Mouse (Mus musculus) MEL (cell line): Measurements from ENCODE around the gene Thap4. TPM values are rescaled to one million over a fixed set of nuclear protein-coding genes. Genes with fewer than 3 reads are reported as not detected.

Experiments used
- DNase-seq: peaks from one replicate; pipeline ENCODE4 v3.0.0; 2011; ENCODE audit warnings: low read depth, low spot score
- H3K27ac ChIP-seq: 2 replicates; pipeline ENCODE4 v1.5.1; 2012; ENCODE audit warnings: low read depth, mild to moderate bottlenecking, control low read depth, low read length, moderate library complexity; ENCODE audit not compliant: control insufficient read depth
- H3K27me3 ChIP-seq, 2 experiments: fragments of 150-350 bp in 1 of 2; sonication (generic) in 1 of 2; 2 replicates each; pipeline ENCODE4 v1.6.1; 2012; ENCODE audit warnings: low read length in 2 of 2, mild to moderate bottlenecking in 2 of 2, improper control_type of control experiment in 1 of 2, moderate library complexity in 1 of 2; ENCODE audit not compliant: insufficient read depth in 2 of 2, control insufficient read depth in 1 of 2
- H3K36me3 ChIP-seq, 2 experiments: 2 replicates each; pipeline ENCODE4 v1.6.1; 2012 to 2014; ENCODE audit warnings: low read length in 2 of 2, improper control_type of control experiment in 1 of 2, inconsistent platforms in 1 of 2, mild to moderate bottlenecking in 1 of 2; ENCODE audit not compliant: insufficient read depth in 2 of 2, control insufficient read depth in 1 of 2
- H3K4me1 ChIP-seq, 2 experiments: fragments of 150-350 bp in 1 of 2; sonication (generic) in 1 of 2; 2 replicates each; pipeline ENCODE4 v1.6.1; 2012; ENCODE audit warnings: low read length in 2 of 2, improper control_type of control experiment in 1 of 2, mild to moderate bottlenecking in 1 of 2; ENCODE audit not compliant: insufficient read depth in 2 of 2, control insufficient read depth in 1 of 2
- H3K4me3 ChIP-seq, 2 experiments: fragments of 150-350 bp in 1 of 2; sonication (generic) in 1 of 2; 2 replicates each; pipeline ENCODE4 v1.5.1; 2012; ENCODE audit warnings: low read depth in 2 of 2, low read length in 2 of 2, mild to moderate bottlenecking in 2 of 2, moderate library complexity in 2 of 2, control low read depth in 1 of 2, improper control_type of control experiment in 1 of 2; ENCODE audit not compliant: control insufficient read depth in 1 of 2, insufficient read depth in 1 of 2
- H3K79me2 ChIP-seq: 2 replicates; pipeline ENCODE4 v1.6.1; 2012; ENCODE audit warnings: mild to moderate bottlenecking, low read length, moderate library complexity; ENCODE audit not compliant: control insufficient read depth, poor library complexity, insufficient read depth
- H3K9ac ChIP-seq: 2 replicates; pipeline ENCODE4 v1.6.1; 2012; ENCODE audit warnings: low read depth, mild to moderate bottlenecking, control low read depth, low read length, moderate library complexity; ENCODE audit not compliant: control insufficient read depth, poor library complexity, severe bottlenecking
- H3K9me3 ChIP-seq: fragments of 150-350 bp; sonication (generic); replicated peaks from 2 replicates; pipeline ENCODE4 v1.6.1; 2012; ENCODE audit warnings: mild to moderate bottlenecking, low read length, improper control_type of control experiment, moderate library complexity; ENCODE audit not compliant: insufficient read depth
- BHLHE40 ChIP-seq: IDR thresholded peaks from 2 replicates; pipeline ENCODE4 v1.6.1; 2012; ENCODE audit warnings: low read depth, mild to moderate bottlenecking, inconsistent platforms, low read length, improper control_type of control experiment, borderline replicate concordance
- CHD1 ChIP-seq: IDR thresholded peaks from 2 replicates; pipeline ENCODE4 v1.6.1; 2012; ENCODE audit warnings: low read depth, mild to moderate bottlenecking, inconsistent platforms, low read length, improper control_type of control experiment
- CTCF ChIP-seq, 3 experiments: IDR thresholded peaks in 2 of 3; conservative IDR thresholded peaks in 1 of 3; 2 replicates each; pipeline ENCODE4 v1.5.1; 2011 to 2012; ENCODE audit warnings: low read length in 3 of 3, low read depth in 2 of 3, mild to moderate bottlenecking in 2 of 3, improper control_type of control experiment in 1 of 3, inconsistent platforms in 1 of 3, mixed read lengths in 1 of 3, moderate library complexity in 1 of 3; ENCODE audit not compliant: control insufficient read depth in 1 of 3, insufficient read depth in 1 of 3, poor library complexity in 1 of 3, severe bottlenecking in 1 of 3
- ELF1 ChIP-seq: IDR thresholded peaks from 2 replicates; pipeline ENCODE4 v1.6.1; 2014; ENCODE audit warnings: low read depth, mild to moderate bottlenecking, inconsistent platforms, low read length, improper control_type of control experiment, moderate library complexity
- EP300 ChIP-seq, 2 experiments: IDR thresholded peaks; 2 replicates each; pipeline ENCODE4 v1.6.1; 2011; ENCODE audit warnings: improper control_type of control experiment in 2 of 2, low read length in 2 of 2, low read depth in 1 of 2, mild to moderate bottlenecking in 1 of 2
- GABPA ChIP-seq: IDR thresholded peaks from 2 replicates; pipeline ENCODE4 v1.6.1; 2012; ENCODE audit warnings: low read depth, mild to moderate bottlenecking, inconsistent platforms, low read length, improper control_type of control experiment, moderate library complexity
- HCFC1 ChIP-seq: IDR thresholded peaks from 2 replicates; pipeline ENCODE4 v1.6.1; 2012; ENCODE audit warnings: low read depth, mild to moderate bottlenecking, inconsistent platforms, low read length, improper control_type of control experiment, moderate library complexity
- JUND ChIP-seq: IDR thresholded peaks from 2 replicates; pipeline ENCODE4 v1.6.1; 2011; ENCODE audit warnings: low read depth, mild to moderate bottlenecking, improper control_type of control experiment, low read length
- MAFK ChIP-seq: IDR thresholded peaks from 2 replicates; pipeline ENCODE4 v1.6.1; 2011; ENCODE audit warnings: low read depth, mild to moderate bottlenecking, low read length, improper control_type of control experiment, borderline replicate concordance
- MAX ChIP-seq: IDR thresholded peaks from 2 replicates; pipeline ENCODE4 v1.6.1; 2011; ENCODE audit warnings: low read length, improper control_type of control experiment
- MAZ ChIP-seq: IDR thresholded peaks from 2 replicates; pipeline ENCODE4 v1.6.1; 2012; ENCODE audit warnings: low read depth, mild to moderate bottlenecking, inconsistent platforms, low read length, improper control_type of control experiment
- MEF2A ChIP-seq: IDR thresholded peaks from 2 replicates; pipeline ENCODE4 v1.6.1; 2014; ENCODE audit warnings: low read depth, mild to moderate bottlenecking, inconsistent platforms, low read length, improper control_type of control experiment; ENCODE audit not compliant: poor library complexity, insufficient replicate concordance, severe bottlenecking; ENCODE audit errors: extremely low read depth
- MXI1 ChIP-seq: IDR thresholded peaks from 2 replicates; pipeline ENCODE4 v1.6.1; 2011; ENCODE audit warnings: mild to moderate bottlenecking, low read depth, low read length, improper control_type of control experiment
- MYB ChIP-seq: IDR thresholded peaks from 2 replicates; pipeline ENCODE4 v1.6.1; 2011; ENCODE audit warnings: mild to moderate bottlenecking, low read depth, low read length, improper control_type of control experiment
- NELFE ChIP-seq: IDR thresholded peaks from 2 replicates; pipeline ENCODE4 v1.6.1; 2011; ENCODE audit warnings: low read depth, low read length, improper control_type of control experiment
- NRF1 ChIP-seq: IDR thresholded peaks from 2 replicates; pipeline ENCODE4 v1.6.1; 2014; ENCODE audit warnings: low read depth, mild to moderate bottlenecking, inconsistent platforms, low read length, improper control_type of control experiment, moderate library complexity; ENCODE audit not compliant: poor library complexity, insufficient read depth, severe bottlenecking
- POLR2AphosphoS2 ChIP-seq: IDR thresholded peaks from 2 replicates; pipeline ENCODE4 v1.6.1; 2011; ENCODE audit warnings: low read length, improper control_type of control experiment
- POLR2AphosphoS5 ChIP-seq: IDR thresholded peaks from 2 replicates; pipeline ENCODE4 v1.6.1; 2012; ENCODE audit warnings: low read depth, borderline replicate concordance, mild to moderate bottlenecking, inconsistent platforms, low read length, moderate library complexity, mixed read lengths
- RAD21 ChIP-seq: IDR thresholded peaks from 2 replicates; pipeline ENCODE4 v1.6.1; 2011; ENCODE audit warnings: mild to moderate bottlenecking, low read depth, low read length, improper control_type of control experiment
- RCOR1 ChIP-seq: IDR thresholded peaks from 2 replicates; pipeline ENCODE4 v1.6.1; 2012; ENCODE audit warnings: low read depth, mild to moderate bottlenecking, inconsistent platforms, low read length, improper control_type of control experiment
- SIN3A ChIP-seq: IDR thresholded peaks from 2 replicates; pipeline ENCODE4 v1.6.1; 2012; ENCODE audit warnings: low read length, improper control_type of control experiment, inconsistent platforms
- TAL1 ChIP-seq: IDR thresholded peaks from 2 replicates; pipeline ENCODE4 v1.6.1; 2012; ENCODE audit warnings: mild to moderate bottlenecking, inconsistent platforms, low read length, moderate library complexity, mixed read lengths
- TCF12 ChIP-seq: IDR thresholded peaks from 2 replicates; pipeline ENCODE4 v1.6.1; 2014; ENCODE audit warnings: low read depth, mild to moderate bottlenecking, inconsistent platforms, low read length, improper control_type of control experiment, moderate library complexity
- USF1 ChIP-seq: IDR thresholded peaks from 2 replicates; pipeline ENCODE4 v1.6.1; 2014; ENCODE audit warnings: low read depth, mild to moderate bottlenecking, inconsistent platforms, low read length, improper control_type of control experiment, moderate library complexity
- ZC3H11A ChIP-seq: IDR thresholded peaks from 2 replicates; pipeline ENCODE4 v1.6.1; 2012; ENCODE audit warnings: low read depth, mild to moderate bottlenecking, inconsistent platforms, low read length, improper control_type of control experiment
- ZKSCAN1 ChIP-seq: IDR thresholded peaks from 2 replicates; pipeline ENCODE4 v1.6.1; 2012; ENCODE audit warnings: low read depth, mild to moderate bottlenecking, inconsistent platforms, low read length, improper control_type of control experiment, moderate library complexity
- ZMIZ1 ChIP-seq: IDR thresholded peaks from 2 replicates; pipeline ENCODE4 v1.6.1; 2012; ENCODE audit warnings: low read depth, mild to moderate bottlenecking, inconsistent platforms, low read length, improper control_type of control experiment, moderate library complexity
- ZNF384 ChIP-seq: IDR thresholded peaks from 2 replicates; pipeline ENCODE4 v1.6.1; 2012; ENCODE audit warnings: low read depth, mild to moderate bottlenecking, inconsistent platforms, low read length, improper control_type of control experiment
- polyA plus RNA-seq, 2 experiments: library from polyadenylated mRNA; stranded (reverse) in 1 of 2; unstranded in 1 of 2; fragments of >175 nt in 1 of 2; fragments of >200 nt in 1 of 2; gene quantifications; 2 replicates each; pipeline versions ENCODE4 v1.2.1 to v1.2.4; 2012; ENCODE audit warnings: low replicate concordance in 2 of 2, low read depth in 1 of 2; ENCODE audit not compliant: insufficient read length in 2 of 2, insufficient read depth in 1 of 2, missing spikeins in 1 of 2
- total RNA-seq: library from RNA; depleted of rRNA; stranded (reverse); fragments of 300-350 nt; gene quantifications from 2 replicates; pipeline ENCODE4 v1.2.3, GENCODE M21; 2012

Thap4 gene
- total and polyA plus RNA-seq, 3 experiments, result 81.8 to 117 TPM; not detected in 1

GRCm38 (mm10) chr1:93731880-93732281 lies 22.8 kb downstream of the Thap4 start (continued):
- TF ChIP-seq POLR2AphosphoS5, result no peak
- TF ChIP-seq USF1, result 0 out of 2 replicates have a peak, but pooled peaks have one; percentile 24
- no peak for TF ChIP-seq MEF2A
- TF ChIP-seq POLR2AphosphoS2, result no peak
- no peak for TF ChIP-seq TCF12
- TF ChIP-seq ZNF384, result no peak
- no peak for TF ChIP-seq MXI1
- no peak for TF ChIP-seq ZKSCAN1
- no peak for TF ChIP-seq EP300 (IDR thresholded peaks at IDR 0.05; ENCODE audit: low read depth in 1 of 2, low read length in 2 of 2)
- no peak for TF ChIP-seq CHD1
- TF ChIP-seq ZC3H11A, result no peak
- TF ChIP-seq JUND, result no peak
- TF ChIP-seq MAX, result no peak
- TF ChIP-seq CTCF (IDR thresholded peaks at IDR 0.05 in 2 of 3, conservative IDR thresholded peaks at IDR 0.05 in 1 of 3; ENCODE audit: control insufficient read depth in 1 of 3, insufficient read depth in 1 of 3, low read depth in 2 of 3, low read length in 3 of 3, poor library complexity in 1 of 3, severe bottlenecking in 1 of 3), result no peak
- no peak for TF ChIP-seq ZMIZ1

- H3K27ac ChIP-seq, result no peak overlapping the region
- H3K4me1 ChIP-seq, result no peaks in the 10 kb centered on the region; a peak in 1 of 4 replicates
- peaks cover 2 to 4% of the 10 kb centered on the region in 2 experiments; a peak in 3 of 4 replicates for H3K36me3 ChIP-seq
- no peaks in the 10 kb centered on the region for H3K27me3 ChIP-seq
- no peaks in the 10 kb centered on the region; the same call in 1 of the 2 replicates for H3K79me2 ChIP-seq
- TF ChIP-seq NELFE (no peak), ZMIZ1 (no peak), ELF1 (no peak), MYB (no peak), MXI1 (no peak), GABPA (no peak), MAZ (no peak), TCF12 (no peak), TAL1 (no peak), HCFC1 (no peak), NRF1 (no peak), MAFK (no peak), BHLHE40 (no peak), RCOR1 (no peak), ZC3H11A (no peak), RAD21 (no peak), SIN3A (no peak), EP300 (IDR thresholded peaks at IDR 0.05; ENCODE audit: low read depth in 1 of 2, low read length in 2 of 2) (no peak)
- no peak overlapping the region for H3K4me3 ChIP-seq
- H3K9me3 ChIP-seq, result no peaks in the 10 kb centered on the region
- DNase-seq, result no peak
- no peak overlapping the region for H3K9ac ChIP-seq
Measured at GRCm38 (mm10) chr1:93731103-93731502, 23.6 kb downstream of the Thap4 start.
